Mouse (Mus musculus) adrenal gland, postnatal 25 days (tissue): ENCODE measurements around the gene Vstm5. TPM values are rescaled to one million over a fixed set of nuclear protein-coding genes. Genes with fewer than 3 reads are reported as not detected.
A peak's percentile ranks its signal among the peaks of the same experiment; 100 is the strongest.
"Not testable (repeated sequence)": the region's sequence is repeated elsewhere in the genome, so short reads cannot be mapped to it uniquely, and the experiment has no call there.

Experiments used
- DNase-seq: peaks from one replicate; pipeline ENCODE4 v3.0.0; 2021; ENCODE audit warnings: mixed read lengths
- total RNA-seq: library from RNA; stranded (reverse); gene quantifications from 2 replicates; pipeline ENCODE4 v1.2.3, GENCODE M21; 2021

The Vstm5 gene
- total RNA-seq, 1 experiment from 2014 or later = 1.0 TPM

GRCm38 (mm10) chr9:15263487-15263886 is 24.6 kb downstream of the Vstm5 start:
- no peak for DNase-seq

GRCm38 (mm10) chr9:15273981-15274380 is 35.1 kb downstream of the Vstm5 start:
- no peak for DNase-seq

DNA sequence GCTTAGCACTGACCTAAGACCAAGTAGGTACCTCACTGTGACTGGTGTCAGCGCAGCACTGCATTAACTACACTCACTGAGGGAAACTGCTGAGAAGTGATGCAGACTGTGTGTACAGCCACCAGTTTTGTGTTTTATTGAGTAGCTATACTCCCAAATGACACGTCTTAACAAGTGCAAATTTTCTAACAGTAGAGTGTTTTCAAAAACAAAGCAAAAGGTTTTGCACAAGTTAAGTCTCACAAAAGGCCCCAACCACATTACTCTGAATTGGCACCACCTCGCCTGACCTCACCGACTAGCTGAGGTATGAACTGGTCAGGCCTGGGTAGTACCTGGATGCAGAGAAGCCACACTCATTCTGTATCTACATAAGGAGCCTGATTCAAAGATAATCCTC is 38.0 kb downstream of the Vstm5 start:
- DNase-seq = no peak

DNA sequence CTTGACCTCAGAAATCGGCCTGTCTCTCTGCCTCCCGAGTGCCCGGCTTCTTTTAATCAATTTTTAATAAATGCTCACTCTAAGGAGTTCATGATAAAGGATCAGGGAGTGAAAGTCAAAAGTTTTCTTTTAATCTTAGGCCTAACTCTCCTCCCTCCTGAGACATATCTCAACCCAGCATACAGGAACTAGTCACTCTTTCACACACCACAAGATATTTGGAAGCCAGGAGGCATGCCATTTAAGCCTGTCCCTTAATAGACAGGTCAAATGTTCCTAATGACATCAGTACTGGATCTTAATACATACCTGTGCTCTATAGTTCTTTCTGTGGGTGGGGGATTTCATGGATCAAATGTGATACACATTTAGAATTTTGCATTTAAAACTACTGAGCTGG is 39.5 kb downstream of the Vstm5 start:
- no peak for DNase-seq

GRCm38 (mm10) chr9:15279139-15279648 is 40.3 kb downstream of the Vstm5 start:
- DNase-seq = no peak

DNA sequence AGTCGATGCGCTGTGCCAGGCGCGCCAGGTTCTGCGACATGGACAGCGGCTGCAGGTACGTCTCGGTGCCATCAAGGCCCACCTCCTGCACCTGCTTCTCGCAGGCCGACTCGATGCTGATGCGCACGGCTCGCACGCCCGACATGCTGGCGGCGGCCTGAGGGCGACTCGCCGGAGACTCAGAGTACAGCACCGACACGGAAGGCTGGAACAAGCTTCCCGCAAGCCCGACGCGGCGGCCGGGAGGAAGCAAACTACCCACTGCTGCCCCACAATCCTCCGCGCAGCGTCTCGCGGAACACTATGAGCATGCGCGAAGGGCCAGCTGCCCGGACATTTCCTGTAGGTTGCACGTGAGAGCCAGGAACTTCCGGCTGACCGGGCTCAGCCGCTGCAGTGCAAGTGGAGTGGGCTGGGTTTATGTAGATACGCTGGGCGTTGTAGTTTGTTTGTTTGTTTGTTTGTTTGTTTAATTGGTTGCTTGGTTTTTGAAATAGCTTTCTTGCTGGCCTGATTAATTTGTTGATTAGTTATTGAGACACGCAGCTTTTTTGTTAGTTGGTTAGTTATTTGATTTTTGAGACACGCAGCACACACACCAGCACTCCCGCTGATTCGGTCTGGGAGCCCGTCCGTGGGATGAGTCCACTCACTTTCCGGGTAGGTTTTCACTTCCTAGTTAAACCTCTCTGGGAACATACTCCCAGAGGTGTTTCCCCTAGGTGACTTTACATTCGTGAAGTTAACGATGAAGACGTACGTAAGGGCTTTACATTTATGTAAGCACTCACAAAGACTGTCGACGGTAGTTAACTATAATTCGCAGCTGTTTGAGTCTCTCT is 41.0 kb downstream of the Vstm5 start, which contains the start of gene Med17:
Gene Med17, minus strand, starts transcription at position 283 of the 842 bp plus-strand sequence.
- peak; percentile 93 for DNase-seq

- DNase-seq = no peak
These were observed 41.6 kb downstream of the Vstm5 start for GRCm38 (mm10) chr9:15280491-15280879.

DNA sequence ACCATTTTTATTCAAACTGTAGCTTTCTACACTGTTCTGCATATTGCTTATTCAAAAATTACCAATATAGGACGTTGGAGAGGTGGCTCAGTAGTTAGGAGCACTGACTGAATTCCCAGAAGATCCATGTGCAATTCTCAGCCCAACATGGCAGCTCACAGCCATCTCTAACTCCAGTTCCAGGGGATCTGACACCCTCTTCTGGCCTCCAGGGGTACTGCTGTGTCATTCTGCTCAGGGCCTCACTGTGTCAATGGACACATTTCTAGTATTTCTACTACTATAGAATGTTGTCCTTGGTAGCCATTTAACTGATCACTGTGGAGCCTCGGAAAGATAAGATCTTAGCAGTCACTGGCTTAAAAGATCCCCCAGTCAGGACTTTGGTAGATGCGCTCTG is 46.6 kb downstream of the Vstm5 start:
- DNase-seq = peak; percentile 26

DNA sequence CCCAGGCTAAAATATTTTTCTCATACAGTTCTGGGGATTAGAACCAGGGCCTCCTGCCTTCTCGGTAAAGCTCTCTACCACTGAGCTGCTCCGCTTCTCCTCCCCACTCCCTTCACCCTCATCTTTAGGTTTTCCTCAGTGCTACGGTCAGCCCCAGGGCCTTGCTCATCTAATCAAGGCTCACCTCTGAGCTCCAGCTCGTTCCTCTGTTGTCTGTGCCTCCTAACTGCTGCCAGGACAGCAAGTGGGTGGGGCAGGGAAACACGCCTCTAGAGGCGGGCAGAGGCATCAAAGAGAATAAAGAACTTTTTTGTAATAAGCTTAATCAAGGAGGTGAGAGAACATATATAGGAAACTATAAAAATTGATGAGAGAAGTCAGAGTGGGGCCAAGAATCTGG is 49.0 kb downstream of the Vstm5 start:
- no peak for DNase-seq

- DNase-seq = no peak
These were observed 49.6 kb downstream of the Vstm5 start for GRCm38 (mm10) chr9:15288402-15288801.

- no peak for DNase-seq
These were observed 50.4 kb downstream of the Vstm5 start for GRCm38 (mm10) chr9:15289251-15289650.

- DNase-seq = no peak
These were observed 58.3 kb downstream of the Vstm5 start for GRCm38 (mm10) chr9:15297112-15297511.

GRCm38 (mm10) chr9:15298451-15298850 is 59.6 kb downstream of the Vstm5 start:
- DNase-seq = no peak

GRCm38 (mm10) chr9:15300056-15300455 is 61.2 kb downstream of the Vstm5 start:
- no peak for DNase-seq

DNA sequence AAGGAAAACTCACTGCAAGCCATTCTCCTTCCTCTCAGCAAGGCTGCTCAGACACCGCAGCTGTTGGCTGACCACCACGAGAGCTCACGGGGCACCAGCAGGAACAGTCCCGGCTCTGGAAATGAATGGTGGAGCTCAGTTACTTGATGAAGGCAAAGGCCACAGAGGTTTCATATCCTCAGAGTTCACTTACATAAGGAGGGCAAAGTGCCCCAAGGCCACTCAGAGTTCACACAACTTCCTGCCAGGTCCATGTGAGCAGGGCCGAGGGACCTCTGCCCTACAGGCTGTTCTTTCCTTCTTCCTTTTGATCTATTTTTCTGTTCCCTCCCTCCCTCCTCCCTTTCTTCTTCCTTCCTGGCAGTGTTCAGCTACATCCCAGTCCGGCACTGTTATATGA is 62.6 kb downstream of the Vstm5 start:
- DNase-seq = peak; percentile 51

- not testable (repeated sequence) for DNase-seq
These were observed 63.2 kb downstream of the Vstm5 start for GRCm38 (mm10) chr9:15302006-15302405.

DNA sequence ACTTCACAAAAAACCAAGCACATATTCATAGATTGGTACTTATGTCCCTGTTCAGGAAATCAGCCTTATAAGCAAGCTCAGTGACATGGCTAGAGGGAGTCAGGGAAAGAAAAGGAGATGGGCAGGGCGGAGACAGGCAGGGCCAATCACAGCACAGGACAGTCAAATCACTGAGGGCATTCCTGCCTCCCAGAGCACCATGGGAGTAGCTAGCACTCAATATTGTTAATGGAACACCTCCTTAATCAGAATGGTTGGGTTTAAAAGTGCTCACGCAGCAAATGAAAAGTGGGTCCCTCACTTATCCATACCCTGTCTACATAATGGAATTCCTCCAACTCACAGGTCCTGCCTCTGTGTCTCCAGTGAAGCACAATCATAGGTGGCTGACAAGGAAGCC is 64.0 kb downstream of the Vstm5 start:
- no peak for DNase-seq

DNA sequence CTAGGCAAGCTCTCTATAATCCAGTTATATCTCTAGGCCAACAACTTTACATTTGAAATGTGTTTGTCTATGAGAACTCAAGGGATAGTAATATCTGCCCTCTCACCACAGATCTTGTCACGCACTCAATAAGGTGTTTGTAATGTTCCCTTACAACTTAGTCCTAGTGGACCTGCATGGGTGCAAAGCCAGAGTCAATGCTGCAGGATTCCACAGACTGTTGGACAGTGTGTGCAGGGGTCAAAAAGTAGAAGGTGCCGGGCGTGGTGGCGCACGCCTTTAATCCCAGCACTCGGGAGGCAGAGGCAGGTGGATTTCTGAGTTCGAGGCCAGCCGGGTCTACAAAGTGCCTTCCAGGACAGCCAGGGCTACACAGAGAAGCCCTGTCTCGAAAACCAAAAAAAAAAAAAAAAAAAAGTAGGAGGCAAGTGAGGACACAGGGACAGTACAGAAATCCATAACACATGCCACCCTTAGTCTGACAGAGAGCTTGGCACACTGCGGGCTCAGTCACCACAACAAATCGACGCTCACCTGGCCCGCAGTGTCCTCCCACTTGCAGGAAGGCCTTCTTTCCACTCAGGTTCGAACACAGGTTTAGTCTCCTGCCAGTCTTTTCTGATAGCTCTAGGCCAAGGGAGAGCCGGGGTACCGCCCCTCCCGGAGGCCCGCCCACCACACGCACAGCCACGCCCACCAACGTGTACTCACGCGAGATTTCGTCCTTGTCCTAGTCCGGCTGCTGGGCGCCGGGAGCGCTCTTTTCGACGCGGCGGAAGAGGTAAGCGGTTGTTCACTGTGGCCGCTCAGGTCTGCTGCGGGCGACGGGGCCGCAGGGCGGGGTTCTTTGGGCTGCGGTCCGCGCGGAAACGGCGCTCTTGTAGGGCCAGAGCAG is 66.9 kb downstream of the Vstm5 start, which contains the start of gene Taf1d:
Gene Taf1d, plus strand, starts transcription at position 712 of the 895 bp plus-strand sequence.
- peak; percentile 98 for DNase-seq

GRCm38 (mm10) chr9:15306398-15307119 is 67.7 kb downstream of the Vstm5 start, which contains the start of gene 4931406C07Rik:
4931406C07Rik (minus strand) TSS chr9:15306448.
- DNase-seq = no peak

- no peak for DNase-seq
These were observed 68.4 kb downstream of the Vstm5 start for GRCm38 (mm10) chr9:15307257-15307656.

DNA sequence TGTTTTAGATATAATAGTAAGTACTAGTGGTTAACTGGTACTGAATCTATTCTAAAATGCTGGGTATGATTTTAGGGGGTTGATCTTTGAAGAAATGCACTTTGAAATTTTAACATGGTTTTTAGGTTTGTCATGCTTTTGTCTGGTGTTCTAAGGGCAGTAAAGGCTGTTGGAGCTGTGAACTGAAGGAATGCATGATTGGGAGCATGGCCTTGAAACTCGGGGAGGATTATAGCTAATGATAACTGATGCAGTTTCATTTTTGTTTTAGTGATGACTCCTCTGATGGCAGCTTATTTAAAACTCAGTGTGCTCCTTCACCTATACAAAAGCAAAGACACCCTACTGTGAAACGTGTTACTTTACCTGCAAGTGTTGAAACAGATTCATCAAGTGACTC is 69.4 kb downstream of the Vstm5 start:
- no peak for DNase-seq
